Mouse (Mus musculus) hindbrain, embryonic 12.5 days (tissue): ENCODE data around the gene N4bp2l1. TPM values are rescaled to one million over a fixed set of nuclear protein-coding genes. Genes with fewer than 3 reads are reported as not detected.

Source experiments
- ATAC-seq: fragments of 200-750 bp; cut with Nextera tagmentation; 2 replicates; pipeline ENCODE4 v1.8.0; 2017; ENCODE audit warnings: moderate TSS enrichment; ENCODE audit not compliant: low FRiP score
- H3K27ac ChIP-seq: fragments of 300-500 bp; sonication (generic); 2 replicates; pipeline ENCODE4 v1.5.1; 2016; ENCODE audit warnings: mild to moderate bottlenecking
- H3K27me3 ChIP-seq: fragments of 300-500 bp; sonication (generic); 2 replicates; pipeline ENCODE4 v1.6.1; 2016; ENCODE audit warnings: mild to moderate bottlenecking
- H3K36me3 ChIP-seq: fragments of 300-500 bp; sonication (generic); 2 replicates; pipeline ENCODE4 v1.6.1; 2016; ENCODE audit warnings: mild to moderate bottlenecking
- H3K4me1 ChIP-seq: fragments of 300-500 bp; sonication (generic); 2 replicates; pipeline ENCODE4 v1.6.1; 2016
- H3K4me2 ChIP-seq: fragments of 300-500 bp; sonication (generic); replicated peaks from 2 replicates; pipeline ENCODE4 v1.6.1; 2016; ENCODE audit warnings: mild to moderate bottlenecking
- H3K4me3 ChIP-seq: fragments of 300-500 bp; sonication (generic); 2 replicates; pipeline ENCODE4 v1.5.1; 2016; ENCODE audit warnings: mild to moderate bottlenecking
- H3K9ac ChIP-seq: fragments of 300-500 bp; sonication (generic); 2 replicates; pipeline ENCODE4 v1.6.1; 2016; ENCODE audit warnings: mild to moderate bottlenecking, moderate library complexity
- H3K9me3 ChIP-seq: fragments of 300-500 bp; sonication (generic); replicated peaks from 2 replicates; pipeline ENCODE4 v1.6.1; 2016; ENCODE audit warnings: mild to moderate bottlenecking
- WGBS: fragments of 180-500 bp; shearing (Covaris S2); methylation state at CpG from one replicate; pipeline ENCODE4 v1.1.7; 2016; 5-methylcytosine and 5-hydroxymethylcytosine counted together
- polyA plus RNA-seq: library from polyadenylated mRNA; unstranded; fragments of >200 nt; fragmentation: Nextera tagmentation; extraction: Ambion mirVana; gene quantifications from 2 replicates; pipeline ENCODE4 v1.2.1, GENCODE M21; 2016

Gene N4bp2l1
- polyA plus RNA-seq, 1 experiment from 2014 or later, result 4.5 TPM

DNA sequence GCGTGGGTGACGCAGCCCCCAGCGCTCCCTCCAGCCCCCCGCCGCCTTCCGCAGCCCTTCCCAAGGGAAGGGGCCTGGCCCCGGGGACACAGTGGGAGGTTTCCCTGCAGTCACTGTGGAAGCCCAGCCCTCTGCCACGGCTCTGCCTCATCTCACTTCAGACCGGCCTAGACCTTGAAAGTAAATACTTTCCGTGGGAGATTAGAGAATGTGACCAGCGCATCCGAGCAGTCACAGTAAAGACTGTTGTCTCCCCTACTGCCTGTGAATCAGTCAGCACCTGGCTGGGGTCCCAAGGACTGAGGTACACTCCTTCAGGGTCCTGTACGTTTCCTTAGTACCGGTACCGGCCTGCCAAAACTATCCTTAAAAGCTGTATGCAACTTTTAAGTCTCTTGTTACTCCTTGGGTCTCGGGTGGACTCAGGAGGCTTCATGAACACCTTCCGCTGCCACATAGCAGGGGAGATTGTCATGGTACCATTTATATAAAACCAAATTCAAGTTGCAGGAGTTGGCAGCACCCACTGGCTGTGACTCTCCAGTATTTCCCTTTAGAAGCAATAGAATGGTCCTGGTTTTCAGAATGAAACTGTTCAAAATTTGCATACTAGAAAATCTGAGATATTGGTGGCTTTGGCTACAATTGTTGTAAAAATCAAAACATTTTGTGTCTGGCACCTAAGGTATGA is 2.2 kb downstream of the N4bp2l1 start:
- Histone ChIP-seq H3K9me3 (no peaks in the 10 kb centered on the region), H3K9ac (peak overlapping the region; percentile 84), H3K36me3 (no peaks in the 10 kb centered on the region), H3K4me3 (peak overlapping the region; percentile 65), H3K4me2 (peak overlapping the region; percentile 100), H3K4me1 (peaks cover 10% of the 10 kb centered on the region), H3K27ac (no peak overlapping the region), H3K27me3 (peaks cover 48% of the 10 kb centered on the region)
- 7% methylated on average over 17 of the region's 17 CpGs for WGBS
- ATAC-seq, result no peak; the same call in 1 of the 2 replicates

DNA sequence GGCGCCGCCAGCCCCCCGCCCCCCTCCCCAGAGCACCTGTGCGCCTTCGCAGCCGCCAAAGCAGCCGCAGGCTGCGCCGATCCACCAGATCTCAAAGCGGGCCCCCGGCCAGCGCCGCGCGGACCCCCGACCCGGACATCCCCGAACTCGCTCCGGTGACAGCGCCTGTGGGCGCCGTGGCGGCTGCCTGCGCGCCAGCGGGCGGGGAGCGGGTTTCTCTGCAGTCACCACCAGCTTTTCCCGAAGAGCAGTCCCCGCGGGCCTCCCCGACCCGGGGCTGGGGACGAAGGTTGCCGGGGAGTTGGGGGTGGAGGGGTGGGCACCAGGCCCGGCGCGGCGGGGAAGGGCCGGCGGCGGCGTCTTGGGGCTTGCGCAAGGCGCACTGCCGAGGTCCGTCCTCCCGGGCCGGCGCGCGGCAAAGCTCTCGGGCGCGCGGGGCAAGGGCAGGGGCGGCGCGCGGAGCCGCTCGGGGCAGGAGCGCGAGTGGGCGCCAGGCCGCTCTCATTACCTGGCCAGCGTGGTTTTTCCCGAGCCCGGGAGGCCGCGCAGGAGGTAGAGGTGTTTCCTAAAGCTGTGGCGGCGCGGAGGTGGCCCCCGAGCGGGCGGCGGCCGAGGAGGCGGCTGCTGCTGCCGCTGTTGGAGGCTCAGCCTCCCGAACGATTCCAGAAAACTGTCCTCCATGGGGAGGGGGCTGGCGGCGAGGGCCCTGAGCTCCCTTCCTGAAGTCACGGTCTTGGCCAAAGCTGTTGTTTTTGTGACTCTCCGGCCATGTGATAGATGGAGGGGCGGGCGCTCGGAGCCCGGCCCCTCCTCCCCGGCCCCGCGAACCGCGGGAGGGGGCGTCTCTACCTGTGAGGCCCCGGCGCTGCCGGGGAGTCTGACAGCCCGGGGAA is 3.0 kb downstream of the N4bp2l1 start:
- Histone ChIP-seq H3K27ac (no peak overlapping the region), H3K4me2 (peak overlapping the region; percentile 100), H3K27me3 (peaks cover 48% of the 10 kb centered on the region), H3K9me3 (no peaks in the 10 kb centered on the region), H3K4me1 (peaks cover 10% of the 10 kb centered on the region), H3K9ac (peak overlapping the region; percentile 84), H3K4me3 (peak overlapping the region; percentile 65), H3K36me3 (no peaks in the 10 kb centered on the region)
- ATAC-seq, result peak; percentile 81
- under 1% methylated on average over 93 of the region's 102 CpGs for WGBS

DNA sequence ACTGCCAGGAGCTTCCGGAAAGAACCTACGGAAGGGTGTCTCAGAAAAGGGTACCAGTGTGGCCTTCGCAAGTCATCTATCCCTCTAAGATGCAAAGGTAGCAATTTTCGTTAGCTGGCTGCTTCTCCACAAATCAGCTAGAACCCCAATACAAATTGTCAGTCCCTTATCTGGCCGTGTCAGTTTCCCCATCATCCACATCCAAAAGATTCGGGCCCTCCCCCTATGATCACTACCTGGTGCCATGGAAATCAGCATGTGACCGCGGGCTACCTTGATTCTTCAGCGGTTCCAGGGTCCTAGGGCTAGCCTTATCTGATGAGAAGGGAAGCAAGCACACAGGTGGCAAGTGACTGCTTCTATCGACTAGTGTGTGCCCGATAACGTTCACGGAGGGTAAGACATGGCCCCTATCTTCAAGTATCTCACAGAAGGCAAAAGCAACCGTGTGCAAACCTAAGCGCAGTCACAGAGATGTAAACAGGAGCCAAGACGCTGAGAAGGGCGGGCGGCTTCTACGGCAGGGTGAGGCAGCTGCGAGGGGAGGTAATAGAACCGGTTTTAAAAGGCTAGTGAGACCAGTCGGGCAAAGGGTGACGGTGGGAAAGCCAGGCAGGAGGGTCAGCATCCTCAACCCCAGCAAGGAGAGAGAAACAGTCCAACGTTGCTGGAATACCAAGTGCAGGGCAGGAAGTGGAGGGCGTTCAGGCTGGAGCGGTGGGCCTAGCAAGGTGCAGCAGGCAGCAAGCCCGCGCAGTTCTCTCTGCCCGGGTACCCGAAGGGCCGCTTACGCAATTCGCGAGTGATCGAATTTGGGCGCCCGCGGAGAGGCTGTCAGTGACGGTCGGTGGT is 3.9 kb downstream of the N4bp2l1 start:
- peak; percentile 50 for ATAC-seq
- Histone ChIP-seq H3K9me3 (no peaks in the 10 kb centered on the region), H3K4me3 (peak overlapping the region; percentile 65), H3K9ac (peak overlapping the region; percentile 84), H3K27ac (no peak overlapping the region), H3K27me3 (peaks cover 44% of the 10 kb centered on the region), H3K4me1 (peaks cover 10% of the 10 kb centered on the region), H3K36me3 (no peaks in the 10 kb centered on the region), H3K4me2 (peak overlapping the region; percentile 100)
- WGBS, result 11% methylated on average over 40 of the region's 40 CpGs

DNA sequence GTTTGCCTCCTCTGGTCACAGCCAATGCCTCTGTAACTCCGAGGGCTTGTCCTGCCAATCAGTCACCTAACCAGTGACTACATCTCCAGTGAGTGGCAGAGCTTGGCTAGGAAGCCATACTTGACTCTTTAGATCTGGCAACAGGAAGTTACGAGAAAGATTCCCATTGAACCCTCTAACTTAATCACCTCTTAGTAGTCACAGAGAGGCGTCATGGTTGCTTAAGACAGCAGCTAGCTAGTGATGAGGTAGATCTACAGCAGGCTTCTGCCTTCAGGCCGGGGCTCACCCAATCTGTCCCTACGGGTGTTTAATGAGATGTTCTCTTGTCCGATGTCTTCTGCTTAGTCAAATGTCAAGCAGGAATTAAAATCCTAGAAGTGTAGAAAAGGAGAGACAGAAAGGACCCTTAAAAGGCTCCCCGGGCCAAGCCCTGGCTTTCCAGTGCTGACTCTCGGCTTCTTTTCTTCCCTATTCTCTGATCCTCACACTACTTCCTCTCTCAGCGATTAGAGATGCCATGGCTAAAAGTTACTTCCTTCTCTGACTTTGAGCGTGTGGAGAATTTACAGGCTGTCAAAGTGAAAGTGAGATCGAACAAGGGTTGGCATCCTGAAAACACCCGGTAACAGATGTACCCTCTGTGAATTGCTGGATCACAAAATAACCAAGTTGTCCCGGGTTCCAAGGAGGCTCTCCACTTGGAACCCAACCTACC is 4.6 kb downstream of the N4bp2l1 start:
- H3K4me3 ChIP-seq, result no peak overlapping the region
- no peak overlapping the region for H3K27ac ChIP-seq
- peaks cover 10% of the 10 kb centered on the region for H3K4me1 ChIP-seq
- no peaks in the 10 kb centered on the region for H3K36me3 ChIP-seq
- peaks cover 41% of the 10 kb centered on the region for H3K27me3 ChIP-seq
- no peak overlapping the region for H3K9ac ChIP-seq
- no peak for ATAC-seq
- peak overlapping the region; percentile 100; the same call in 1 of the 2 replicates for H3K4me2 ChIP-seq
- H3K9me3 ChIP-seq, result no peaks in the 10 kb centered on the region
- 80% methylated on average over 13 of the region's 13 CpGs for WGBS

DNA sequence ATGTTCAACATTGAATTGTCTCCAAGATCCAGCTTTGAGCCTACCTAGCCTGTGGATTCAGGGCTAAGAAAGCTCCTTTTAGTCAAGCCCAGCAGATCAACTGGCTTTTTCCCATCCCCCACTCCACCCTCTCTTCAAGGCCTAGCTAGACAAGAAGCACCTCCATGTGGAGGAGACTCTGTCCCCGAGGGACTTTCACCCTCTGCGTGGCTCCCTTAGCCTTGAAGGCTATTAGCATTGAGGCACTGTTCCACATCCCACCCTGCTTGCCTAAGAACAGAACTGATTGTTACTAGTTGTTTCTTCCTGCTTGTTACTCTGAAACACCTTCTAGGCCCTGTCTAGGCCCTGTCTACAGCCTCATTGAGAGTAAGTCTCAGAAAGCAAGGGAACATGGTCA is 7.0 kb downstream of the N4bp2l1 start:
- H3K27ac ChIP-seq, result no peak overlapping the region
- no peak overlapping the region for H3K4me2 ChIP-seq
- WGBS, result 68% methylated on average over 2 of the region's 2 CpGs
- ATAC-seq, result no peak
- H3K27me3 ChIP-seq, result peaks cover 22% of the 10 kb centered on the region
- no peak overlapping the region for H3K4me3 ChIP-seq
- no peaks in the 10 kb centered on the region for H3K9me3 ChIP-seq
- H3K36me3 ChIP-seq, result no peaks in the 10 kb centered on the region
- H3K4me1 ChIP-seq, result peaks cover 10% of the 10 kb centered on the region
- H3K9ac ChIP-seq, result no peak overlapping the region

DNA sequence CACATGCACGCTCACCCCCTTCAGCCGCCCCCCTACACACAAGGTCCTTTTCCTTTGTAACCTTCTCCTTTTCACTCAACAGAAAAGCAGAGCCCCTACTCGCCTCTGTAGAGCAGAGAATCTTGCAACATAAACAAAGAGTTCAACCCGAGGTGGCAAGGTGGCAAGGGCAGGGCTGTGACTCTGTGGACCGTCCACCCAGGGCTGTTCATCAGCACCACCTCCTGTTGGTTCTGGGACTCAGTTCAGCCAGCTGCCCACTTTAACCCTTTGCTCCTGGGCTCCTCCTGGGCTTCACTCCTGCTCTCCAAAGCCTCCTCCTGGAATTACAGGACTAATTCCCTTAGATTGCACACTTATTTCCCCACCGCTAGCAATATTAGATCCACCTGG is 12.7 kb downstream of the N4bp2l1 start:
- no peak overlapping the region for H3K27ac ChIP-seq
- no peak for ATAC-seq

DNA sequence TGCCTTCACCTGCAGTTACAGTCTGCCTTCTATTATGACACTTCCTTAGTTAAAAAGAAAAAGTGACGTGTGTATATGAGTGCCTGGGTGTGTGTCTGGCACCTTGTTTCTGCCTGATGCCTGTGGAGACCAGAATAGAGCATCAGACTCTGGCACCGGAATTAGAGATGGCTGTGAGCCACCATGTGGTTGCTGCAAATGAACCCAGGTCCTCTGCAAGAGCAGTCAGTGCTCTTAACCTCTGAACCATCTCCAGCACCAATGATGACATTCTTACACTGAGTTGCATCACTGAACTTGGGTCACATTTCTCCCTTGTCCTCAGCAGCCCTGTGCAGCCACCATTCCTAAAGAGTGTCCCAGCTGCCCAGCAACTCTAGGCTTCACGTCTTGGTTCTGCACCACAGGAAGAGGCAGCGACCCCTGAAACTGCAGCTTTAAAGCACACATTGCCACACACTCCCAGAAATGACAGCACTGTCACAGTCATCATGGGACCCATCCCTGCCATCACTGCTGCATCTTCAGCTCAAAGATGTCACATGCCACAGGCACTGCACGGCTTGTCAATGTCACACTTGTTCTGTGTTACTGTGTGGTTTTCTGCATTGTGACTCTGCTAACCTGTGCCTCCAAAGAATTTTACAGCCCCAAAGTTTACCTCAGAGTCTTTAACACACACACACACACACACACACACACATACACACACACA is 13.2 kb downstream of the N4bp2l1 start:
- no peak for ATAC-seq
- Histone ChIP-seq H3K27ac (no peak overlapping the region), H3K9me3 (no peaks in the 10 kb centered on the region), H3K36me3 (no peaks in the 10 kb centered on the region), H3K4me3 (no peak overlapping the region), H3K4me2 (no peak overlapping the region), H3K4me1 (no peaks in the 10 kb centered on the region), H3K9ac (no peak overlapping the region), H3K27me3 (no peaks in the 10 kb centered on the region)
- 74% methylated on average over 5 of the region's 5 CpGs for WGBS

More for the DNA sequence above, 12.7 kb downstream of the N4bp2l1 start:
- Histone ChIP-seq H3K9ac (no peak overlapping the region), H3K9me3 (no peaks in the 10 kb centered on the region), H3K4me1 (no peaks in the 10 kb centered on the region), H3K4me2 (no peak overlapping the region), H3K4me3 (no peak overlapping the region), H3K27me3 (no peaks in the 10 kb centered on the region), H3K36me3 (no peaks in the 10 kb centered on the region)
- WGBS, result 52% methylated on average over 6 of the region's 6 CpGs

DNA sequence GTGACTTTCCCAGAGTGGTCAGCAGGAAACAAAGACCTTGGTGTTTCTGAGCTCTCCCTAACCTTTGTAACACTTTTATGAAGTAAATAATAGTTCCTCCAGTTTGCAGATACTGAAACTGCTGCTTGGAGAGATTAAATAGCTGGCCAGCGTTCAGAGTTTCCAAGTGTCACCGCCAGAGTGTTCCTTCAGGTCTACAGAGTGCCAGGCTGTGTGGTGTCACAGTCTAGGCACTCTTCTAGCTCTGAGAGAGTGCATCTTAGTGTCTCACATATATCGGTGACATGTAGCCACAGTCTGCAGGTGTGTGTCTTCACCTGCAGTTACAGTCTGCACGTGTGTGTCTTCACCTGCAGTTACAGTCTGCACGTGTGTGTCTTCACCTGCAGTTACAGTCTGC is 13.8 kb downstream of the N4bp2l1 start:
- Histone ChIP-seq H3K9ac (no peak overlapping the region), H3K27me3 (no peaks in the 10 kb centered on the region), H3K4me2 (no peak overlapping the region), H3K36me3 (no peaks in the 10 kb centered on the region), H3K27ac (no peak overlapping the region), H3K4me3 (no peak overlapping the region), H3K4me1 (no peaks in the 10 kb centered on the region), H3K9me3 (no peaks in the 10 kb centered on the region)
- ATAC-seq, result no peak
- 90% methylated on average over 5 of the region's 5 CpGs for WGBS

DNA sequence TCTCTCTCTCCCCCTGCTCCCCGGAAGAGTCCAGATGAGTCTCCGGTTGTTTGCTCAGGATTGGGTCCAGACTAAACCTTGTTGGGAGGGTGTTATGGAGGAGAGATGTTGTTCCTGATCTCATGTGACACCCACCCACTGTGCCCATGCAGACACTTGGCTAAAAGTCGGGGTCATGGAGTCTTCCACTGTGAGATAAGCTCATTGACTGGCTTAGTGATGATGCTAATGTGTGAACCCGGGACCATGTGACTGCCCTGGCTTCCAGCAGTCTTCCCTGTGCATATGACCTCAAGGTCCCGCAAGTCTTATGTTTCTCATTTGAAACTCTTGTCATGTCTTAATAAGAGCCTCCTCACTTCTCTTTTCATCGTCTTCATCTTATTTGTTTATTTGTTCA is 15.8 kb downstream of the N4bp2l1 start:
- no peaks in the 10 kb centered on the region for H3K4me1 ChIP-seq
- no peaks in the 10 kb centered on the region for H3K27me3 ChIP-seq
- no peak overlapping the region for H3K9ac ChIP-seq
- WGBS, result 74% methylated on average over 6 of the region's 6 CpGs
- H3K27ac ChIP-seq, result no peak overlapping the region
- no peak for ATAC-seq
- H3K36me3 ChIP-seq, result no peaks in the 10 kb centered on the region
- H3K9me3 ChIP-seq, result no peaks in the 10 kb centered on the region
- H3K4me2 ChIP-seq, result no peak overlapping the region
- no peak overlapping the region for H3K4me3 ChIP-seq

DNA sequence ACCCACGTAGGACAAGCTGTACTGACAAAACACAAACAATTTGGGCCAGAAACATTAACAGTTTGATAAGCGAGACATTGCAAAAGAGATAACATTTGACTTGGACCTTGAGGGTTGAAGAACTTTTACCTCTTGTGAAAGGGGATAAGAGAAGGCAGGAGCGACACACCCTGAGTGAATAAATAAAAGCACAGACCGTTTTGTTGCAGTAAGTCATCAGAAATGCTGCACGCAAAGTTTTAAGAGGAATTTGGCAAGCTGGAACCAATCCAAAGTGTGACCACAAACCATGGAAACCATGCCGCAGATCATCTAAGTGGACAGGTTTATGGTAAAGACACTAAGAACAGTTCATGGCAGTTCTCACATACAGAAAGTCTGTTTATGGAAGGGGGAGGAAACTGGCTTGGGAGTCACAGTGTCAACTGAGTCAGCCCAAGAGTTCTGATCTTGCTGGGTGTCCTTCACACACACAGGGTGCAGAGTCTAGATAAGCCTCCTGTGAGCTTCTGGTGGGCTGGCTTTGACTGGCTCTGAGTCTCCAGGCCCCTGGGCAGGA is 18.3 kb downstream of the N4bp2l1 start:
- Histone ChIP-seq H3K4me2 (no peak overlapping the region), H3K4me3 (no peak overlapping the region), H3K36me3 (no peaks in the 10 kb centered on the region), H3K9ac (no peak overlapping the region), H3K9me3 (no peaks in the 10 kb centered on the region), H3K27ac (no peak overlapping the region), H3K4me1 (no peaks in the 10 kb centered on the region), H3K27me3 (no peaks in the 10 kb centered on the region)
- ATAC-seq, result no peak
- 93% methylated on average over 6 of the region's 6 CpGs for WGBS

DNA sequence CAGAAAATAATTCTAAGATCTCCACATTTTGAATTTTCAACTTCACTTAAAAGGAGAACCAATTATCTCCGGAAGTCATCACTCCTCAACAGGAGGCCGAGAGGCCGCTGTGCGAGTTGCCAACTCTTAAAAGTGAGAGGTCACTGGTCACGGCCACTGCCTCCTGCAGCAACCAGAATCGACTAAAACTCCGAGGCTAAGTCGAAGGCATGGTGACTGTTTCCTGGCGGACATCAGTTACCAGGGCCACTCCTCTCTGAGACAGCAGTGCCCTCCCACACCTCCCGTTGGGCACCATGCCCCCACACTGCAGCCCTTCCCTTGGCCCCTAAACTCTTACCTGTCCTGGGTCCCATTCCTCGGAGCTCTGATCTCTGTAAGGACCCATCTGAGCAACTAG is 20.2 kb downstream of the N4bp2l1 start:
- WGBS, result 84% methylated on average over 11 of the region's 11 CpGs
- ATAC-seq, result no peak
- Histone ChIP-seq H3K9ac (no peak overlapping the region), H3K36me3 (0 out of 2 replicates have a peak, but pooled peaks cover 9% of the 10 kb centered on the region), H3K4me2 (no peak overlapping the region), H3K27ac (no peak overlapping the region), H3K9me3 (no peaks in the 10 kb centered on the region), H3K4me1 (no peaks in the 10 kb centered on the region), H3K27me3 (no peaks in the 10 kb centered on the region), H3K4me3 (no peak overlapping the region)
